Mouse (Mus musculus) spleen, postnatal 10 days (tissue): ENCODE results near the gene Pou4f1.
"Not testable (repeated sequence)": the region's sequence is repeated elsewhere in the genome, so short reads cannot be mapped to it uniquely, and the experiment has no call there.

Experiments used
- DNase-seq, 2 experiments: peaks; one replicate each; pipeline ENCODE4 v3.0.0; 2021 to 2022; ENCODE audit warnings: low spot score in 2 of 2

Gene Pou4f1

GRCm38 (mm10) chr14:104467966-104468622 lies at the start of gene Pou4f1:
Gene Pou4f1 (minus strand): TSS chr14:104467999.
- peak in 1 of 2 experiments; percentile 69 for DNase-seq

- DNase-seq: no peak
Measured at GRCm38 (mm10) chr14:104511664-104512063, 43.9 kb upstream of the Pou4f1 start.

DNA sequence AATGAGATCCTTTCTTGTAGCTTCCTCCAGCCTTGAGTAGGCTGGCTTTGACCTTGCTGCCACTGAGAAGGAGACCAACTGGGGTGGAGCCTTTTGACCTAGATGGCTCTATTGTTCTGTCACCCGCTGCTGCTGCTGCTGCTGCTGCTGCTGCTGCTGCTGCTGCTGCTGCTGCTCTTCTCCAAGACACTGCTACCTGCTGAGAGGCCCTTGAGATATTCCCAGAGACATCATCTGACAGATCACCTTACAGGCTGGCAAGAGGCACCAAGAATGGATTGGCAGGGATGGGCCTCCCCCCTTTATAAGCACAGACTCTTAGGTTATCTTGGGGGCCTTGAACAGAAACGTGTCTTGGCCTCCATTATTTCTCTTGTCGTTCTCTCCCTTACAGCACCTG lies 35.0 kb upstream of the Pou4f1 start:
- DNase-seq: not testable (repeated sequence)

- DNase-seq: no peak
Measured at GRCm38 (mm10) chr14:104479751-104480150, 12.0 kb upstream of the Pou4f1 start.

DNA sequence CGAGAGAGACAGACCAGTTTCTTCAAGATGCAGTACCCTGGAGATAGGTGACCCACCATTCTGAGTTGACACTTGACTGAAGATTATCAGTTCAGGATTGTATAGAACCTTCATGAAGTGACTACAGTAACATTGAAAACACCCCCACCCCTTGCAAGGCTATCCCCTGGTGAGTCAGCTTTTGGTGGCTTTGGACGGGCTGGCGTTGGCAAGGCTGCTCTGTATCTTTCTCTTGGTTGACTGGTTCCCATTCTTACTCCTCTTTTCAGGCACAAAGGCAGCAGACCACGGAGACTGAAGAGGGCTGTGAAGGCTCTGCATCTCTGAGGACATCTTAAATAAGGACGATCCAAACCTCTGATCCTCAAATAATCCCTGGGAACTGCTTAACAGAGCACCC lies 10.8 kb upstream of the Pou4f1 start:
- no peak for DNase-seq

DNA sequence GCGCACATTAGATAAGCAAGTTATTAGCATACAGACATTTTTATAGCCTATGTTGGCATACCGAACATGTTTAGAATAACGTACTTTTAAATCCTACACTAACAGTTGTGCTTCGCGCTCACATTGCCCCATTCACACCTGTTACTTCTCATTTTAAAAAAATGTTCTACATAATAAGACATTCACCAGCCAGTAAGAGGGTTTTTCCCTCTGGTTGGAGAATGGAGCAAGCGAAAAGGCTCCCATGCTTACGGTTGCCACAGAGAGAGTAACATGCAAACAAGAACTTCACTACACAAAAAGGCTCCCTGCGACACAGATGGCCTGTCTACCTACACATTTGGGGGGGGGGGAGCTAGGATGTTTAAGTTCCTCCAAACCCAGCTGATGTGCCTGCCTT lies 9.8 kb upstream of the Pou4f1 start:
- no peak for DNase-seq

DNA sequence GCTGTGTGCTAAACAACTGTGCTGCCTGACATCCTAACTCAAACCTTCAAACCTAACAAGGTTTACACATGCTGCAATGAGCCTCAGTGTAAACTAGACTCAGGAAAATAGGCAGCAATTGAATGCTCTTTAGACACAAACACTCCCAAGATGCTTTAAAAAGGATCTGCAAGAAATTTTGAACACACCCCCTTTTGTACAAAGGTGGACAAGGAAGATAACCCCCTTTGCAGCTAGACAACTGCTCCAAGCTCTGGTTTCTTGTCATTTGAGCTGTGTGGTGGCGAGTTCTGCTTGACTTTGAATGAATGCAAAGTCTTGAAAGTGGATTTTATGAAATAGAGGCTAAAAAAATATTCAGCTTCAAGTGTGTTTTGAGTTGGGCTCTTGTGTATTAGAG lies 7.6 kb upstream of the Pou4f1 start:
- DNase-seq: no peak

DNA sequence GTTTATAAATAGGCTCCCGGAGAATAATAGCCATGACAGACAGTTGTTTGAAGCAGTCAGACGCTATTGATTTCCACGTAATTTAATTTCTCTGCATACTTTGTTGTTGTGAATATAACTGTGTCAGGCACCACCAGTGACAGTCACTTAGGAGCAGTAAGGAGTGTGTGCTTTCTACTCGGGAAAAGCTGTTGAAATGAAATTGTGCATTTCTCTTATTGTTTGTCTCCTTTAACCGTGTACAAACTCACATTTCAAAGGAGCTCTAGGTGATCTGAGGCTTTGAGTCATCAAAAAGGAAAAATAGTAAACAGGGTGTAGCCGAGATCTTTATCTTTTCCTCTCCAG lies 798 bp upstream of the Pou4f1 start:
- no peak for DNase-seq

DNA sequence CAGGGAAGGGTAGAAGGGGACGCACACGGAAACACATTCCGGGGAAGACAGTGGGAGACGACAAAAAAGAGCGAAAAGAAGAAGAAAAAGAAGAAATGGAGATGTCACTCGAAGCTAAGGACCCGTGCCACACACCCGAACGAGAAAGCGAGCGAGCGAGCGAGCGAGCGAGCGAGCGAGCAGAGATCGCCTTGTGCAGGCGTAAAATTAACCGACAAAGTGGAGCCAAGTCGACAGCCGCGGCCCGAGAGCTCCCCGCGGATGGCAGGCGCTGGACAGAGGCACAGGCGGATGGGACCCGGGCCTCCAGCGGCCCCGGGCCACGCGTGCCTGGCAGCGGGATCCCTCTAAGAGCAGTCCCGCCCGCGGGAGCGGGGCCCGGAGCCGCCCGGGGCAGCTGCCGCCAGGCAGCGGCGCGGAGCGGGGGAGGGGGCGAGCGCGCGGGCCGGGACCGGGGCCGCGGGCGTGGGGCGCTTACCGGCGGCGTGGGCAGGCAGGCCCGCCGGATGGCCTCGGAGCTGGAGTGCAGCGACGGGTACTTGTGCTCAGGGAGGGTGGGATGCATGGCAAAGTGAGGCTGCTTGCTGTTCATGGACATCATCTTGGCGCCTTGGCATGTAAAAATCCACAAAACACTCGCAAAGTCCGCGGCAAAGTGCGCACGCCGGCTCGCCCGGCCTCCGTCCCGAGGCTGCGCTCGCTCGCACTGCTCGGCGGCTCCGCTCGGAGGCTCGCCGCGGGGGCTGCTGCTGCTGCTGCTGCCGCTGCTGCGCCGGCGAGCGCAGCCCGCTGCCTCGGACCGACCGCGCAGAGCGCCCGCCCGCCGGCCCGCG lies 450 bp downstream of the Pou4f1 start:
- peak in 1 of 2 experiments; percentile 19 for DNase-seq

DNA sequence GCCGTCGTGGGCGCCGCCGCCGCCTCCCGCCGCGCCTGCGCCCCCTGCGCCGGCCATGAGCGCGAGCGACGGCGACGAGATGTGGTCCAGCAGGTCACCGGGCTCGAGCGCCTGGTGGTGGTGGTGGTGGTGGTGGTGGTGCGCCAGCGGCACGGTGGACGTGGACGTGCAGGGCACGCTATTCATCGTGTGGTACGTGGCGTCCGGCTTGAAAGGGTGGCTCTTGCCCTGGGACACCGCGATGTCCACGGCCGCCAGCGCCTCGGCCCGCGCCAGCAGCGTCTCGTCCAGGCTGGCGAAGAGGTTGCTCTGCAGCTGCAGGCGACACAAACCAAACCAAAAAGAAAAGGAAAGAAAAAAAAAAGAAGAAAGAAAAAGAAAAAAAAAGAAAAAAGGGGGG lies 1.2 kb downstream of the Pou4f1 start:
- DNase-seq: no peak

DNA sequence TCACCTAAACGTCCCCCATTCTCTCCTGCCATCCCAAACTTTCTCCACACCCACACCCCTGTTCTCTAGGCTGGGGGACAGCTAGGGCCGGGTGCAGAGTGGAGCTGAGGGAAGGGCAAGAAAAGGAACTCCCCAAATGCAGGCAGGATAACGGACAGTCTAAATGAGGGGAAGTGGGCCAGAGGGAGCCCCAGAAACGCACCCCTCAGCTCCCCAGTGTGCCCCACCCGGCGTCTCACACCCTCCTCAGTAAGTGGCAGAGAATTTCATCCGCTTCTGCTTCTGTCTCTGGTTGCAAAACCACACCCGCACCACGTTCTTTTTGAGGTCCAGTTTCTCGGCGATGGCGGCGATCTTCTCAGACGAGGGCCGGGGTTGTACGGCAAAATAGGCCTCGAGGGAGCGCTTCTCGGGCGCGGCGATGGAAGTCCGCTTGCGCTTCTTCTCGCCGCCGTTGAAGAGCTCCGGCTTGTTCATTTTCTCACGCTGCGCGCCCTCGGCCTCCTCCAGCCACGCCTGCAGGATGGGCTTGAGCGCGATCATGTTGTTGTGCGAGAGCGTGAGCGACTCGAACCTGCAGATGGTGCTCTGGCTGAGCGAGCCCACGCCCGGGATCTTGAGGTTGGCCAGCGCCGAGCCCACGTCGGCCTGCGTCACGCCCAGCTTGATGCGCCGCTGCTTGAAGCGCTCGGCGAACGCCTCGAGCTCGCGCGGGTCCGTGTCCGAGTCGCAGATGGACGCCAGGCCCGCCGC lies 2.1 kb downstream of the Pou4f1 start:
- DNase-seq: no peak

DNA sequence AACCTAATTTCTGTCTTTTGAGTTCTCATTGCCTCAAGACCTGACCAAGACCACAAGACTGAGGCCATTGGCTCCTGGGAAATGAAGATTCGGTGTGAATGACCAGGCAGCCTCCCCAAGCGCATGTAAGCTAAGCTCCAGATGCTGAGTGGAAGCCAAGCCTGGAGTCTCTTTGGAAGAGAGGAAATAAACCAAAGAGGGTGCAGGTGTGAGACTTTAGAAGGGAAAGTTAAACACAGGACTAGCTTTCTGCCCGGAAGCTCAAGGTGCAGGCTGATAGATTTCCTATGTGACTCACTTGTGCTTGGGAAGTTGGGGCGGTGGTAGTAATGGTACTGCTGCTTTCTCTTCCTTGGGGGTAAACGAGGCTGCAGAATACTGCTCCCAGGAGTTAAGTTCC lies 3.0 kb downstream of the Pou4f1 start:
- DNase-seq: no peak

DNA sequence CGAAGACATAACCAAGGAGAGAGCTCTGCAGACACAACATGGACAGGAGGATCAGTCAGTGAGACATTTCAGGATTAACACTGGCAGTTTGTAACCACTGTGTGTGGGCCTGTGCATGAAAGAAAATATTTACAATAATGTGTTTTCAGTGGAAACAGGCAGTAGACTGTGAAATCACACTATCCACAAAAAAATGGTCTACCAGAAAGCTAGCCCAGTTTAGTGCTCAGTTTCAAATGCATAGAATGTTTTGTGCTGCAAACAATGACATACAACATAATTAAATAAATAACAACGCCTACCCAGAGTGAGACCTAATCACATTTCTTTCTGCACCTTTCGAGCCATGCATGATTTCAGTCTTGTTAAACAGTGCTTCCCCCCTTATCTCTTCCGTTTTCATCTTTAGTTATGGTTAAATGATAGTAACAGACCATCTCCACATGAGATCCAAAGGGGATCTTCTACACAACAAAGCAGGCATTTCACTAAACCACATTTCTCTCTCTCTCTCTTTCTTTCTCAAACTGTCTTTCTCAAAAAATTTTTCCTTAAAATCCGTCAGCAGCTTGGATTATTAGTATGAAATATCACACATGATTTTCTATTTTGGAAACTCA lies 4.1 kb downstream of the Pou4f1 start:
- no peak for DNase-seq

- no peak for DNase-seq
Measured at GRCm38 (mm10) chr14:104461286-104462240, 6.2 kb downstream of the Pou4f1 start.

- no peak for DNase-seq
Measured at GRCm38 (mm10) chr14:104460325-104461285, 7.2 kb downstream of the Pou4f1 start.

- DNase-seq: no peak
Measured at GRCm38 (mm10) chr14:104459513-104460111, 8.2 kb downstream of the Pou4f1 start.

GRCm38 (mm10) chr14:104458728-104459512 lies 8.9 kb downstream of the Pou4f1 start:
- DNase-seq: no peak

DNA sequence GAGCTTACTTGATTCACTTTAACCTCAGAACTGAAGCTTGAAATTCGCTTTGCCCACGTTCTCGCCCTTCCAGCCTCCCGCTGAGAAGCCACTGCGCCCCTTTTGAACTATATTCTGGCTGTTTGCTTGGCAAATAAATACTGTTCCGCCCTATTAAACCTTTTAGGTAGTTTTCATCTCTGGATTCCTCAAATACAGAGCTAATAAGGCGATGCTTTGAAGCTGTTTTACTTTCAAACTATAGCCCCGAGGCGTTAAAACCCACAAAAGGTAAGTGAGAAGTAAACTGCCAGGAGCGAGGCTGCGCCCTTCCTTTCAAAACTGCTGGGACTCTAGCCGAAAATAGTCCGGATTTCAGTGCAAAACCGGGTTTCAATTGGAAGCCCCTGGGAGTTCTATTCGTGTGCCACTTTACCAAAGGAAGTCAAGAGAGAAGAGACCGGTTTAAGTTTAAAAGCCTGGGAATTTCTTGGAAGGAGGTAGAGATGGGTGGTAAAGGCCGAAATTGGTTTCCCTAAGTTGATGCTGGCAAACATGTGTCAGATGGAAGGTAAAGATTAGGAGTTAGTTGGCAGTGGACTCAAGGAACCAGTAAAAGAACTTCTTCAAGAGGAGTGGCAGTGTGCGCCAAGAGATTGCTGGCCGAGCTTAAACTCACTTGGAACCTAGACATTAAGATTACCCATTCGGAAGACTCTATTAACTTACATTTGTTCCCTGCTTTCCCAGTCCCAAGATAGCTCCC lies 9.7 kb downstream of the Pou4f1 start:
- no peak for DNase-seq
